Mouse (Mus musculus) thymus, adult 2 months (tissue): ENCODE measurements around the gene Olfml3. TPM values are rescaled to one million over a fixed set of nuclear protein-coding genes. Genes with fewer than 3 reads are reported as not detected.

ENCODE experiments used
- DNase-seq: peaks from one replicate; pipeline ENCODE4 v3.0.0; 2021
- H3K27ac ChIP-seq: fragments of 200-500 bp; 2 replicates; pipeline ENCODE4 v1.5.1; 2012; ENCODE audit warnings: low read length, control low read depth; ENCODE audit not compliant: control insufficient read depth, insufficient read depth
- H3K27me3 ChIP-seq: fragments of 200-500 bp; 2 replicates; pipeline ENCODE4 v1.6.1; 2012; ENCODE audit warnings: mild to moderate bottlenecking, low read length, moderate library complexity, mixed read lengths; ENCODE audit not compliant: control insufficient read depth, insufficient read depth
- H3K36me3 ChIP-seq: fragments of 200-500 bp; 2 replicates; pipeline ENCODE4 v1.6.1; 2012; ENCODE audit warnings: mild to moderate bottlenecking, low read length, moderate library complexity; ENCODE audit not compliant: control insufficient read depth, insufficient read depth
- H3K4me1 ChIP-seq: fragments of 200-500 bp; replicated peaks from 2 replicates; pipeline ENCODE4 v1.6.1; 2012; ENCODE audit warnings: low read length; ENCODE audit not compliant: control insufficient read depth, insufficient read depth
- H3K4me3 ChIP-seq: fragments of 200-500 bp; 2 replicates; pipeline ENCODE4 v1.5.1; 2012; ENCODE audit warnings: mild to moderate bottlenecking, low read length, control low read depth, moderate library complexity; ENCODE audit not compliant: control insufficient read depth, insufficient read depth
- CTCF ChIP-seq: fragments of 200-500 bp; IDR thresholded peaks from 2 replicates; pipeline ENCODE4 v1.5.1; 2012; ENCODE audit warnings: mild to moderate bottlenecking, control low read depth, low read length, moderate library complexity, borderline replicate concordance; ENCODE audit not compliant: control insufficient read depth, poor library complexity, insufficient read depth; ENCODE audit errors: extremely low read depth
- POLR2A ChIP-seq: fragments of 200-500 bp; IDR thresholded peaks from 2 replicates; pipeline ENCODE4 v1.6.1; 2012; ENCODE audit warnings: mild to moderate bottlenecking, low read length, control low read depth, moderate library complexity; ENCODE audit not compliant: control insufficient read depth, poor library complexity, insufficient read depth; ENCODE audit errors: extremely low read depth
- WGBS: fragments of 180-500 bp; shearing (Covaris S2); methylation state at CpG from one replicate; pipeline ENCODE4 v1.1.7; 2018; 5-methylcytosine and 5-hydroxymethylcytosine counted together
- polyA plus RNA-seq: library from polyadenylated mRNA; depleted of rRNA; stranded (reverse); fragments of >200 nt; gene quantifications from 2 replicates; pipeline ENCODE4 v1.2.3, GENCODE M21; 2012; rRNA removed

Olfml3 gene
- polyA plus RNA-seq, 1 experiment = 6.1 TPM

GRCm38 (mm10) chr3:103690506-103690905, 47.3 kb downstream of the Olfml3 start:
- Histone ChIP-seq H3K27me3 (no peaks in the 10 kb centered on the region), H3K36me3 (no peaks in the 10 kb centered on the region), H3K4me3 (no peak overlapping the region), H3K27ac (no peak overlapping the region), H3K4me1 (no peaks in the 10 kb centered on the region)
- 79% methylated on average over 3 of the region's 3 CpGs for WGBS
- no peak for DNase-seq
- no peak for TF ChIP-seq CTCF

- H3K4me3 ChIP-seq = no peak overlapping the region
- DNase-seq = no peak
- TF ChIP-seq CTCF (no peak), POLR2A (no peak)
- H3K27me3 ChIP-seq = no peaks in the 10 kb centered on the region
- 67% methylated on average over 1 of the region's 1 CpGs for WGBS
- H3K36me3 ChIP-seq = no peaks in the 10 kb centered on the region
- no peaks in the 10 kb centered on the region for H3K4me1 ChIP-seq
- no peak overlapping the region for H3K27ac ChIP-seq
Measured at GRCm38 (mm10) chr3:103689043-103689442, 48.8 kb downstream of the Olfml3 start.

DNA sequence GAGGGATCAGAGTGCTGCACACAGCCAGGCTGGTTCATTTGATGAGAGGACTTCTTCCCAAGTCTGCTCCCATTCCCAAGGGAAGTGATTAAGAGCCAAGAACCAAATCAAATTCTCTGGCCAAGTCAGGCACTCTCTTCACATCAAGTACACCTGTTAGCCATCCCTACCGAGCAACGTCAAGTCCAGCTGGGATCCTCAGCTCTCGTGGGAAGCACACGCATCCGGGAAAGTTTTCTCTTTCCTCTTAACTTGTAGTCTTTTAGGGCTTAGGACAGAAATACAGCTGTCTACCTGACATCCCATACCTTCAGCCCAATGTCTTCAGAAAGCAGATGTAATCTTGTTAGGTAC, 53.9 kb downstream of the Olfml3 start:
- H3K4me1 ChIP-seq = no peaks in the 10 kb centered on the region
- no peak overlapping the region for H3K4me3 ChIP-seq
- WGBS = 74% methylated on average over 5 of the region's 5 CpGs
- no peaks in the 10 kb centered on the region for H3K36me3 ChIP-seq
- TF ChIP-seq CTCF (no peak), POLR2A (no peak)
- H3K27ac ChIP-seq = no peak overlapping the region
- no peak for DNase-seq
- H3K27me3 ChIP-seq = no peaks in the 10 kb centered on the region

DNA sequence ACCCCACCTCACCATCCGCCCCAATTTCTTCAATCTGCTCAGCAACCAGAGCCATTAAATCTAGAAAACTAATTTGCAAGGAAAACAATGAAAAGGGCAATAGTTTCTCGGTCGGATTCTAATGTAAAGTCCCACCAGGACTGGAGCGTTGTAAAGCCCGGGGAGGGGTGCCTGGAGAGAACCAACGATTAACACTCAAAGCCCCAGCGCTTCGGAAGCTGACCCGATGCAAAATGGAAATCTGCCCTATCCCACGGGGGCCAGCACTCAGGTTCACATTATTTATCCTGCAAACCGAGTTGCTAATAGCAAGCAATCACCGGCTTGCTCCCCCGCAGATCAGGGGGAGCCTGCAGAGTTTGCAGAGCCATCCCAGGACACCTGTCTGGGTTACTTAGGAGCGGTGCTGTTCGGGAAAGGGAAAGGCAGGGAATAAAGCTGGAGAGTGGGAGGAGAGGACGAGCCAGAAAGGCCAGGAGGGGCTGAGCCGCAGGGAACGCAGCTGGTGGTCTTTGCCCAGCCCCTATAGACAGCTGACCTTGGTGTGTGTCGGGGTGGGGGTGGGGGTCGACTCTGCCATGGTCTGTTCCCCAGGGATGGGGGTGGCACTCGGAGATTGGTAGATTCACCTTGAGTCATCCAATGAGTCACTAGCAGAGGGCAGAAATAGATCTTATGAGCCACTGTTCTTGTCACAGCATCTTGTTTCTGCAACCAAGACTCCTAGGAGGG, 54.4 kb downstream of the Olfml3 start:
- no peak for TF ChIP-seq POLR2A
- TF ChIP-seq CTCF = no peak
- Histone ChIP-seq H3K27ac (no peak overlapping the region), H3K27me3 (no peaks in the 10 kb centered on the region), H3K36me3 (no peaks in the 10 kb centered on the region), H3K4me3 (no peak overlapping the region), H3K4me1 (no peaks in the 10 kb centered on the region)
- WGBS = 41% methylated on average over 21 of the region's 21 CpGs
- DNase-seq = no peak

DNA sequence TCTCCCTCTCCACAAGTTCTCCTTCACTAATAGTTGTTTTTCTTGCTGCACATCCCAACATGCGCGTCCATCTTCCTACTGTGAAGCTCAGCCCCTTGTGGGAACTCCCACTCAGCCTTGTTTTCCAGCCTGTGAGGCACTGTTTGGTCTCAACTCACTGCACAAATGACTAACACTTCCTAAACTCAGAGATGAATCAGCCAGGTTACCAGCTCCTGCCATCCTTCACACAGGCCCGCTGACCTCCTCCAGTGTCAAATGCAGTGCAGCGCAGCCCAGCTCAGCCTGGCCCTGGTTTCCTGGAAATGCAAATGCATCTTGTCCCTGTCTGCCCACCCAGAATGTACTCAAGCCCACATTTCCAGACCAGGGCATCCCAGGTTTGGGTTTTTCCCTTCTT, 55.3 kb downstream of the Olfml3 start:
- Histone ChIP-seq H3K27ac (no peak overlapping the region), H3K36me3 (no peaks in the 10 kb centered on the region), H3K27me3 (no peaks in the 10 kb centered on the region), H3K4me1 (no peaks in the 10 kb centered on the region), H3K4me3 (no peak overlapping the region)
- WGBS = 79% methylated on average over 4 of the region's 4 CpGs
- no peak for TF ChIP-seq POLR2A
- TF ChIP-seq CTCF = no peak
- DNase-seq = no peak

GRCm38 (mm10) chr3:103678811-103679210, 59.0 kb downstream of the Olfml3 start:
- no peak overlapping the region for H3K4me3 ChIP-seq
- no peak for TF ChIP-seq POLR2A
- no peak for TF ChIP-seq CTCF
- no peak overlapping the region for H3K27ac ChIP-seq
- no peaks in the 10 kb centered on the region for H3K36me3 ChIP-seq
- H3K27me3 ChIP-seq = no peaks in the 10 kb centered on the region
- DNase-seq = no peak
- WGBS = 70% methylated on average over 6 of the region's 6 CpGs
- no peaks in the 10 kb centered on the region for H3K4me1 ChIP-seq

GRCm38 (mm10) chr3:103672716-103673115, 65.1 kb downstream of the Olfml3 start:
- H3K4me1 ChIP-seq = peaks cover 4% of the 10 kb centered on the region; the same call in 1 of the 2 replicates
- WGBS = 76% methylated on average over 7 of the region's 7 CpGs
- TF ChIP-seq CTCF (no peak), POLR2A (no peak)

More at GRCm38 (mm10) chr3:103672716-103673115, 65.1 kb downstream of the Olfml3 start:
- no peaks in the 10 kb centered on the region for H3K36me3 ChIP-seq
- H3K27ac ChIP-seq = no peak overlapping the region
- no peak for DNase-seq
- no peaks in the 10 kb centered on the region for H3K27me3 ChIP-seq
- no peak overlapping the region for H3K4me3 ChIP-seq

Other genes with a start within 250 kb of the Olfml3 start
- gene Syt6, start 162.8 kb downstream of the Olfml3 start, polyA plus RNA-seq = 0.06 and 0.09 TPM in 2 replicates
- not detected in 2 replicates for gene Atg4a-ps, start 91.9 kb downstream of the Olfml3 start, polyA plus RNA-seq
- not detected in 2 replicates for gene Gm10964, start 1.4 kb upstream of the Olfml3 start, polyA plus RNA-seq
- 172 and 231 TPM in 2 replicates for gene Hipk1, start 53.6 kb upstream of the Olfml3 start, polyA plus RNA-seq
- gene Dclre1b, start 71.4 kb upstream of the Olfml3 start, polyA plus RNA-seq = 38.1 and 44.3 TPM in 2 replicates
- 24.0 and 24.4 TPM in 2 replicates for gene Ap4b1, start 71.5 kb upstream of the Olfml3 start, polyA plus RNA-seq
- gene Gm43064, start 71.6 kb upstream of the Olfml3 start, polyA plus RNA-seq = 1.2 and 2.7 TPM in 2 replicates
- 0.37 and 0.84 TPM in 2 replicates for gene Bcl2l15, start 94.6 kb upstream of the Olfml3 start, polyA plus RNA-seq
- 60.4 and 68.3 TPM in 2 replicates for gene Ptpn22, start 121.8 kb upstream of the Olfml3 start, polyA plus RNA-seq
- gene Rsbn1, start 176.1 kb upstream of the Olfml3 start, polyA plus RNA-seq = 10.9 and 12.9 TPM in 2 replicates
- gene Phtf1, start 230.1 kb upstream of the Olfml3 start, polyA plus RNA-seq = 16.9 and 20.7 TPM in 2 replicates